Mouse (Mus musculus): Measurements from ENCODE around the gene Cadps. TPM values are rescaled to one million over a fixed set of nuclear protein-coding genes. Genes with fewer than 3 reads are reported as not detected.

The Cadps gene
- total and polyA plus RNA-seq, 2 experiments: under 0.01 TPM; not detected in 1

DNA sequence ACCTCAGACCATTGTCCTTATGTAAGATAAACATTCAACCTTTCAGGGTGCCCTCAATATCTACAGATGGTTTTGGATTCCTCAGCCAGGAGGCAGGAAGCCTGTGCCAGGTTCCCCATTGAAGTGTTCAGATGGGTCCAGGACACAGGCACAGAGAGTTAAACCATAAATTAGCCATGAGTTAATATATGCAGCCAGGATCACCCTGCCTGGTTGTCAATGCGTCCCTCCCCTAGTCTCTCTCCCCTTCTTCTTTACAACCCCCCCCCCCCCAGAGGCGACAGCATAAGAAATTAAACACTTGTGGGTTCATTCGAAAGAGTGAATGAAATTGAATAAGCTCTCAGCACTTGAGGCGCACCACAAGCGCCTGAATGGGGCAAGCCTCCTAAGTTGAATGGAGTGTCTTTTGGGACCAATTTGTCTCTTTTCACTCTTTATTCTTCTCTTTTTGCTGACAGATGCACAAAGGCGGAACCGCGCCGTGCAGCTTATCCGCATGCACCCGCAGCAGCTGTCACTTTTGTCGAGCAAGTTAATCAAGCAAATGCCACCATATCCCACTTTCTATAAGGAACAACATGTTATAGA lies 429.5 kb downstream of the Cadps start:
- H3K4me1 ChIP-seq (ENCODE audit: control insufficient read depth, insufficient read depth, low read length): no peaks in the 10 kb centered on the region
- WGBS: 81% methylated on average over 12 of the region's 12 CpGs

DNA sequence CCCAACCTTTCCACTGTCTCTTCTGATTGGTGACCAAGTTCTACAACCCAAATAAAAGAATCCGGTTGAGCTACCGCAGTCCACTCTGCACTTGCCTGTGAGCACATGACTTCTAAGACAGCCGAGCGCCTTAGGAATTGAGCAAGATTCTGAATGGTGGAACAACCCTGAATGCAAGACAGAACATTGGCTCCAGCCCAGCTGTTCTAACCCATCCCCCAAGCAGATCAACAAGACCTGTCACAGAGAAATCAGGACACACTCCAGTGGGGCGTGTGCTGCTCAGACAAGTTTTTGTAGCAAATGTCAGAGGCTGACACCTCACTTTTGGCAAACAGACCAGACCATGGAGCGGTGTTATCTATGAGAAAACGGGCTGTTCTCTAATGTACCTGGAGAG lies 431.7 kb downstream of the Cadps start:
- no peaks in the 10 kb centered on the region for H3K36me3 ChIP-seq (ENCODE audit: control insufficient read depth, insufficient read depth, low read length)
- H3K27ac ChIP-seq (replicated peaks; ENCODE audit: insufficient read depth, low read depth, low read length): no peak overlapping the region
- H3K79me2 ChIP-seq (ENCODE audit: control insufficient read depth, insufficient read depth, low read length): no peaks in the 10 kb centered on the region
- no peak overlapping the region for H3K4me3 ChIP-seq (ENCODE audit: insufficient read depth, low read depth, low read length)
- no peaks in the 10 kb centered on the region for H3K27me3 ChIP-seq (ENCODE audit: control insufficient read depth, insufficient read depth, low read length)
- WGBS: 63% methylated on average over 7 of the region's 7 CpGs
- TF ChIP-seq POLR2A (IDR thresholded peaks at IDR 0.05; ENCODE audit: extremely low read depth, insufficient read depth, low read length) (no peak), CTCF (IDR thresholded peaks at IDR 0.05; ENCODE audit: low read depth, low read length) (no peak)
- H3K4me1 ChIP-seq (ENCODE audit: control insufficient read depth, insufficient read depth, low read length): no peaks in the 10 kb centered on the region
- no peak overlapping the region for H3K9ac ChIP-seq (ENCODE audit: low read depth, low read length)
- DNase-seq (ENCODE audit: extremely low read depth, low read depth, low spot score): no peak

More for the DNA sequence above, 429.5 kb downstream of the Cadps start:
- H3K9ac ChIP-seq (ENCODE audit: low read depth, low read length): no peak overlapping the region
- H3K36me3 ChIP-seq (ENCODE audit: control insufficient read depth, insufficient read depth, low read length): no peaks in the 10 kb centered on the region
- no peak for DNase-seq (ENCODE audit: extremely low read depth, low read depth, low spot score)
- H3K4me3 ChIP-seq (ENCODE audit: insufficient read depth, low read depth, low read length): no peak overlapping the region
- H3K27me3 ChIP-seq (ENCODE audit: control insufficient read depth, insufficient read depth, low read length): no peaks in the 10 kb centered on the region
- no peak for TF ChIP-seq CTCF (IDR thresholded peaks at IDR 0.05; ENCODE audit: low read depth, low read length)
- TF ChIP-seq POLR2A (IDR thresholded peaks at IDR 0.05; ENCODE audit: extremely low read depth, insufficient read depth, low read length): no peak
- H3K27ac ChIP-seq (replicated peaks; ENCODE audit: insufficient read depth, low read depth, low read length): no peak overlapping the region
- no peaks in the 10 kb centered on the region for H3K79me2 ChIP-seq (ENCODE audit: control insufficient read depth, insufficient read depth, low read length)

DNA sequence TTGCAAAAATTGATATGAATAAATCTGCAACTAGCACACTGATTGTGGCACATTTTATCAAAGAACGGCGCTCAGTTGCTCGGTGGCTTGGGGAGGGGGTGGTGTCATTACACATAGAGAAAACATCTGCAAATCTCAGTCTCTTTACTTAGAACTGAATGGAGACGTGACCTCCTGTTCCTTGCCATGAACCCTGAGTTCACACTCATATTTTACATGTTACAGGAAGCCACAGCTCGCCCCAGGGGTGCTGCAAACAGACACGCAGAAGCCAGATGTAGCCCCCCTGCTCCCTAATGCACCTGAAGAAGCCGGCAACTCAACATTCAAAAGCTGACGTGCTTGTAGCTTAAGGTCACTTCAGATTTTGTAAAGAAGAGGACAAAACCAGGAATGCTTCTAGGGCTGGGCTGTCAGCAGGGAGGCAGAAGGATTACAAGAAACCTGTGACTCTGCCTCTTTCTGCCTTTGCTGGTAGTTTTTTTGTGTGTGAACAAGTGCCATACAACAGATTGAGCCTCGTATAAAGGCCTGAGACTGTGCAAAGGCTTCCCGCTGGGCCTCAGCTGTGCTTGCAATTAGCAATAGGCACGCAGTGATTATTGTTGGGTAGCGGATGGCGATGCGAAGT lies 434.0 kb downstream of the Cadps start:
- no peak for DNase-seq (ENCODE audit: extremely low read depth, low read depth, low spot score)
- Histone ChIP-seq H3K4me3 (ENCODE audit: insufficient read depth, low read depth, low read length) (no peak overlapping the region), H3K4me1 (ENCODE audit: control insufficient read depth, insufficient read depth, low read length) (no peaks in the 10 kb centered on the region), H3K36me3 (ENCODE audit: control insufficient read depth, insufficient read depth, low read length) (no peaks in the 10 kb centered on the region), H3K79me2 (ENCODE audit: control insufficient read depth, insufficient read depth, low read length) (no peaks in the 10 kb centered on the region), H3K27ac (replicated peaks; ENCODE audit: insufficient read depth, low read depth, low read length) (no peak overlapping the region), H3K27me3 (ENCODE audit: control insufficient read depth, insufficient read depth, low read length) (no peaks in the 10 kb centered on the region), H3K9ac (ENCODE audit: low read depth, low read length) (no peak overlapping the region)
- WGBS: 64% methylated on average over 14 of the region's 14 CpGs
- TF ChIP-seq CTCF (IDR thresholded peaks at IDR 0.05; ENCODE audit: low read depth, low read length) (no peak), POLR2A (IDR thresholded peaks at IDR 0.05; ENCODE audit: extremely low read depth, insufficient read depth, low read length) (no peak)

DNA sequence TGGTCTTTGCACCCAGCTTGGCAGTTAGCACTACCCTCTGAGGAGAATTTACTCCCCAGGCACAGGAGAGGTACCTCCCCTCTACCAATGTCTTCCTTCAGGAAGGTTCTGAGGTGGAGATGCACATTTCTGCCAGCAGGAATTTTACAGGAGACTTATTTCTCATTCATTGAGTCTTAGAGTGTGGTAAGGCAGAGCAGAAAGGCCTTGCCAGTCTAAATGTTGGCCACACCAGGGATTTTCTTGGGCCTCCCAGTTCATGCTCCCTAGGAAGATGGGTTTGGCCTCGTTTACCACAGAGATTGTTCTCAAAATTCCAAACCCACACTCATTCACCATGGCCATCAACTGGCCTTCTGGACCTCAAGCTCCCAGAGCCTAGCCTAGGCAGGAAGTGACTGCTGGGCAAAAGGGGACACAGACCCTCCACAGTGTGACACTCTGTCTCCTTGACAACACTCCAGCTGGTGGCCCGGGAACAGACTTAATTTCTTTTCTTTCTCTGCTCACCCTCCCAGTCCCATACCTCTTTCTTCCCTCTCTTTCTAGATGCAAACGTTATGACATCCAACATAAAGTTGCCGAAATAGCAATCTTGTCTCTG lies 434.6 kb downstream of the Cadps start:
- WGBS: 57% methylated on average over 4 of the region's 4 CpGs
- Histone ChIP-seq H3K79me2 (ENCODE audit: control insufficient read depth, insufficient read depth, low read length) (no peaks in the 10 kb centered on the region), H3K4me3 (ENCODE audit: insufficient read depth, low read depth, low read length) (no peak overlapping the region), H3K27me3 (ENCODE audit: control insufficient read depth, insufficient read depth, low read length) (no peaks in the 10 kb centered on the region), H3K4me1 (ENCODE audit: control insufficient read depth, insufficient read depth, low read length) (no peaks in the 10 kb centered on the region), H3K27ac (replicated peaks; ENCODE audit: insufficient read depth, low read depth, low read length) (no peak overlapping the region), H3K9ac (ENCODE audit: low read depth, low read length) (no peak overlapping the region), H3K36me3 (ENCODE audit: control insufficient read depth, insufficient read depth, low read length) (no peaks in the 10 kb centered on the region)
- no peak for DNase-seq (ENCODE audit: extremely low read depth, low read depth, low spot score)
- no peak for TF ChIP-seq POLR2A (IDR thresholded peaks at IDR 0.05; ENCODE audit: extremely low read depth, insufficient read depth, low read length)
- no peak for TF ChIP-seq CTCF (IDR thresholded peaks at IDR 0.05; ENCODE audit: low read depth, low read length)

DNA sequence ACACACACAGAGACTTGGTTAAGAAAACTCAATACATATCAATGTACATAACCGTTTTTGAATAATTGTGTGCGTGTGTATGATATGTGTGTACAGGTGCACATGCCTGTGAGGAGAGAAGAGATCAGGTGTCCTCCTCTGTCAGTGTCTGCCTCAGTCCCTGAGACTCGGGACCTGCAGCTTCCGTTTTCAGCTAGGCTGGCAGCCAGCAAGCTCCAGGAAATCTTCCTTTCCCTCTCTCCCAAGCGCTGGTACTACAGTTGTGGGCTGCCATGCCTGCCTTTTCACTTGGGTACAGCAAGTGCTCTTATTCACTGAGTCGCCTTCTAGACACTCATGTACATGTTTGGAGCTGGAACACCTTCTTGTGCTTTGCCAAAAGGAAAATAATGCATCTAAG lies 435.7 kb downstream of the Cadps start:
- 69% methylated on average over 6 of the region's 6 CpGs for WGBS
- Histone ChIP-seq H3K36me3 (ENCODE audit: control insufficient read depth, insufficient read depth, low read length) (no peaks in the 10 kb centered on the region), H3K27me3 (ENCODE audit: control insufficient read depth, insufficient read depth, low read length) (no peaks in the 10 kb centered on the region), H3K27ac (replicated peaks; ENCODE audit: insufficient read depth, low read depth, low read length) (no peak overlapping the region), H3K4me1 (ENCODE audit: control insufficient read depth, insufficient read depth, low read length) (no peaks in the 10 kb centered on the region), H3K79me2 (ENCODE audit: control insufficient read depth, insufficient read depth, low read length) (no peaks in the 10 kb centered on the region), H3K9ac (ENCODE audit: low read depth, low read length) (no peak overlapping the region), H3K4me3 (ENCODE audit: insufficient read depth, low read depth, low read length) (no peak overlapping the region)
- TF ChIP-seq CTCF (IDR thresholded peaks at IDR 0.05; ENCODE audit: low read depth, low read length) (no peak), POLR2A (IDR thresholded peaks at IDR 0.05; ENCODE audit: extremely low read depth, insufficient read depth, low read length) (no peak)
- no peak for DNase-seq (ENCODE audit: extremely low read depth, low read depth, low spot score)

DNA sequence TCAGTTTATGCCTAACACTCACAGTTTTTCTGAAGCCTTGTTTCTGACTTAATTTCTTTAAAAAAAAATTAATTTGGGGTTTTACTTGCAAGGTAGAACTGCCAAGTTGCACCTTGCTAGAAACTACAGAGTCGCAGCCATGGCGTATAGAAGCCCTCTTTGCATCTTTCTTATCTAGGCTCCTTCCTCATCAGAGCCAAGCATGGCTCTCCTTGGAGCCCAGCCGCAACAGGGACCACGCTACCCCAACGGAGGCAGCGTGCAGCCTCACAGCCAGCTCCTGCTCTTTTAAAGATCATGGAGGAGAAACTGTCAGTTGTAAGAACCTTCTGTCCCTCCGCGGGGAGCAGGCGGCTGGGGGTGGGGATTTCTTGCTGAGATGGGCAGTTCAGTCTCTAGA lies 445.0 kb downstream of the Cadps start:
- no peaks in the 10 kb centered on the region for H3K4me1 ChIP-seq (ENCODE audit: control insufficient read depth, insufficient read depth, low read length)
- no peaks in the 10 kb centered on the region for H3K36me3 ChIP-seq (ENCODE audit: control insufficient read depth, insufficient read depth, low read length)
- no peak overlapping the region for H3K27ac ChIP-seq (replicated peaks; ENCODE audit: insufficient read depth, low read depth, low read length)
- WGBS: 26% methylated on average over 9 of the region's 9 CpGs
- H3K27me3 ChIP-seq (ENCODE audit: control insufficient read depth, insufficient read depth, low read length): no peaks in the 10 kb centered on the region
- H3K9ac ChIP-seq (ENCODE audit: low read depth, low read length): no peak overlapping the region
- H3K4me3 ChIP-seq (ENCODE audit: insufficient read depth, low read depth, low read length): no peak overlapping the region
- TF ChIP-seq CTCF (IDR thresholded peaks at IDR 0.05; ENCODE audit: low read depth, low read length): no peak
- no peak for TF ChIP-seq POLR2A (IDR thresholded peaks at IDR 0.05; ENCODE audit: extremely low read depth, insufficient read depth, low read length)
- no peak for DNase-seq (ENCODE audit: extremely low read depth, low read depth, low spot score)
- no peaks in the 10 kb centered on the region for H3K79me2 ChIP-seq (ENCODE audit: control insufficient read depth, insufficient read depth, low read length)
